Mouse (Mus musculus): Measurements from ENCODE around the gene Pnma1. TPM values are rescaled to one million over a fixed set of nuclear protein-coding genes. Genes with fewer than 3 reads are reported as not detected.
A peak's percentile ranks its signal among the peaks of the same experiment; 100 is the strongest.

Pnma1 gene
- total RNA-seq, 2 experiments from 2014 or later, result 7.0 to 8.5 TPM

DNA sequence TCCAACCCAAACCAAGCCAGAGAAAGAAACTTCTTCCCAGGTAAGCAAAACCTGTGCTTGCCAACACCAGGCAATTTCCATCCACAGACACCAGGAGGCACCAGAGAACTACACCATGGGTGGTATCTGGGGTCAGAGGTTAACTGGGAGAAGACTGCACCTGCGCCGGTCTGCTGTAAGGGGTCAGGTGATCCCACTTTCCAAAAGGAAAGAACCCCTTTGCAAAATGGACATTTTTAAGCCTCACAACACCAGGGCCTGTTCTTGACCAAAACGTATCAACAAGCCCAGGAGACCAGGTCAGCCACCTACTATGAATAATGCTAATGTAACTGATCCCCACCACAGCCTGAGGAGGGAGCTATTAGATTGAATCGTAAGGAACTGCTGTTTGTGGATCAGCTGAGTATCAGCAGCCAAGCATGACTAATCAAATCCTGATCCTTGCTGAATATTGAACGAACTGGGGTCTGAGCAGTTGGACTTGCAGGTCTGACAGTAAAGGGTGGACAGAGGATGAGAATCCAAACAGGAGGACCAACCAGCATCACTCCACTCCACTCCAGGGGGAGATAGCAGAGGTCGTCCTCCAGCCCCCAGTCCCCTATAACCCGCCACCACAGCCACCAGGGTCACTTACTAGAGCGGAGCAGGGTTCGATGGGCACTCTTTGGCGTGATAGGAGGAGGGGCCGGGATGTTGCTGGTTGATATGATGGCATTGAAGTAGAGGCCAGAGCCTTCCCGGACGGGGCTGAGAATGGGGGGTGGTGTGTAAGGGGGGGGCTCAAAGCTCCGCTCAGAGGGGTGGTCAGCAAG is 13.5 kb upstream of the Pnma1 start:
- intact Hi-C loops (cut with DNase I), result loop anchor here (5.0 kb wide), 1 partner anchor 85 kb away; no protein-coding TSS in a partner anchor
- no peak for DNase-seq (ENCODE audit: extremely low spot score in 1 of 2, low spot score in 2 of 2)

DNA sequence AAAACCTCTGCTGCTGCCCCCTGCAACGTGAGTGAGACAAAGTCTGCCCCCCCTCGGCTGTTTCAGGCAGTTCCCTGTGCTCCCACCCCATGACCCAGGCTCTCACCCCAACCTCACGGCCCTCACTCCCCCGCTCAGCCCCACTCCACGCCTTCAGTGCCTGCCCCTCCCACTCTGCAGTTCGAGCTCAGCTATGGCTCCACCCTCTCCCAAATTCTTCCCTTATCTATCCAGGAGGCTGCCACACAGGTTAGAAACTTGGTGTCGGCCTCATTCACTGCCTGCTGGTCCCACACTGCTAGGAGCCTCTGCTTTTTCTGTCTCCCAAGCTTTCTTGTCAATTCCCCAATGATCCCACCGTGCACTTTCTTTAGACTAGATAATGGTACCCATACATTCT is 12.8 kb upstream of the Pnma1 start:
- intact Hi-C loops (cut with DNase I), result loop anchor here (5.0 kb wide), 1 partner anchor 86 kb away; no protein-coding TSS in a partner anchor
- no peak for DNase-seq (ENCODE audit: extremely low spot score in 1 of 2, low spot score in 2 of 2)

DNA sequence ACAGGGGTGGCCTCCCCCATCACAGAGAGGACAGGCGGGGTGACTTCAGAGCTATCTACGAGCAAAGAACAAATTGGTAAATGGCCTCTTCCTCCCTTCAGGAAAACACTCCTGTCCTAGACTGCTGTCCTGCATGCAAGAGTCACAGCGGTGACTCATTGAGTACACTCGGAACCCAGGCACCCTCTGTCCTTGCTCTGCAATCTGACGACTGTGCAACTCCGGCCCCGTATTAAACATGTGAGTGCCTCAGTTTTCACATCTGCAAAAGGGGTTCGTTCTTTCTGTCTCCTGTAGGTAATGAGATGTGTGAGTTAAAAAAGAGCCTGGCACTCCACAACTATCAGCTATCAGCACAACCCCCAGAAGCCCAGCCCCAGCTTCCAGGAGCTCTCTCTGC is 12.2 kb upstream of the Pnma1 start:
- intact Hi-C loops (cut with DNase I), result loop anchor here (5.0 kb wide), 1 partner anchor 87 kb away; no protein-coding TSS in a partner anchor
- DNase-seq (ENCODE audit: extremely low spot score in 1 of 2, low spot score in 2 of 2), result no peak

DNA sequence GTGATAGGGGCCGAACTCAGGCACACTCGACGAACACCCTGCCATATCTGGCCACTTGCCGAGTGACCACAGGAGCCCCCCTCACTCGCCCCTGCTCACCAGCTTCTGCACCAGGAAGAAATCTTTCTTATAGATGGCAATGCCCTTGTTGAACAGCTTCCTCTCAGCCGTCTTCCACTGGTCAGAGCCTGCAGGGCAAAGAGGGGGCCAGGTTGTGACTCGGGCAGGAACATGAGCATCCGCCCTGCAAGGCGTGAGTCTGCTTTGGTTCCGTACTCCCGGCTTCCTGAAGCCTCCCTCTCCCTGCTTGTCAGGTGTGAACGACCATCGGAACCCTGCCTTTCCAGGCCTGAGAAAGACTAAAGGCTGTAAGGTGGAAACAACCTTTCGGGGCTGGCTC is 9.9 kb upstream of the Pnma1 start:
- no peak for DNase-seq (ENCODE audit: extremely low spot score in 1 of 2, low spot score in 2 of 2)
- intact Hi-C loops (cut with DNase I), result no loop called here

DNA sequence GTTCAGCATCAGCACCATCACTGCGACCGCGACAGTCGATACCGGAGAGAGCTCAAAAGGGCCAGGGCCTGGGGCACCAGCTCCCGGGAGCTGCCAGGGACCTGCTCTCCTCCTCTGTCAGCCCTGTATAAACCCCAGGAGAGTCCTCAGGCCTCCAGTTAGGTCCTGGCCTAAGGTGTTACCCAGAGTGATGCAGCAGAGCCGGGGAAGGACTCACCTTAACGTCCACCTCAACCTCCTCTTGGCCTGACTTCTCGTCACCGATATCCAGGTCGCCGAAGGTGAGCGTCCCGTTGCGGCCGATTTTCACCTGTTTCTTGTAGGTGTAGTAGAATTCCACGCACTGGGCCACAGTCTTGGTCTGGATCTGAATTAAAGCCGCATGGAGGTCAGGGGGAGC is 7.9 kb upstream of the Pnma1 start:
- DNase-seq (ENCODE audit: extremely low spot score in 1 of 2, low spot score in 2 of 2), result no peak
- intact Hi-C loops (cut with DNase I), result no loop called here

DNA sequence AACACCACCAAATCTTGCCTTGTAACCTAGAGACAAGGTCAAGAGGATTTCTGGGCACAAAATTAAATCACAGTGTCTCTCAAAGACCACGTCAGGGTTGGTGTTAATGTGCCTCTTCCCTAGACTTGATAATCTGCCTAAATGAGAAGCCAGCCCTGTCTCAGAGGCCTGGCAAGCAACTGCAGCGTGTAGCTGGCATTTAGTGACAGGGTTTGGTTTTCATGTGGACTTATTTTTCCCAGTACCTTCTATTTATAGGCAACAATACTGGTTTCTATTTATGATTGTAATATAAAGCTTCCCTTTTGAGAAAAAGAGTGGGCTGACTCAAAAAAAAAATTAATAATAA is 7.2 kb upstream of the Pnma1 start:
- no peak for DNase-seq (ENCODE audit: extremely low spot score in 1 of 2, low spot score in 2 of 2)

DNA sequence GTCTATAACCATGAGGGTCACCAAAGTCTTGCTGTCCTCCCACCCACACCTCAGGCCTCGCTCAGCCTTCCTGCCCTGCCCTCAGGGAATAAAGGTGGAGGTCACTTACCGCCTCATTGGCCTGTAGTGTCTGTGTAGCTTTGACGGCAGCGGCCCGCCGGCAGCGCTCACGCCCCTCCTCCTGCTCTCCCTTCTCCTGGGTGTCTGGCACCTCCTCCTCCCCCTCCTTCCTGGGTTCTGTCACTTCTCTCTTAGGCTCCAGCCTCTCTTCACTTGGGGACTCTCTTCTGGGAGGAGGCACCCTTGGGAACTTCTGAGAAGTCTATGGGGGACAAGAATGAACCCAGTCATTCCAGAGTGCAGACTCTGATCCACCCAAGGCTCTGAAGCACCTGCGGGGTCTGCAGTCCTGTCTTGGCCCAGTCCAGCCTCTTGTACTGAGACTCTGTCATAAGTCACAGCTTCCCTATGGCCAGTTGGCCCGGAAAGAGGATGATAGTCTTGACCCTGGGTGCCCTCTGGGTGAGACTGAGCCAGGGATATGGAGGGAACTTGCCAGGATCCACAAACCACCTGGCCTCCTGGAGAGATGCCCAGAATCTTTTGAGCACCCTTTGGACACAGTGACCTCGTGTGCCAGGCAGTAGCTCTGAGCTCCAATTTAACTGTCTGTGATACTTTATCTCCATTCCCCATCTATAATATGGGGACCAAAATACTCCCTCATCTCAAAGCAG is 6.7 kb upstream of the Pnma1 start:
- intact Hi-C loops (cut with DNase I), result no loop called here
- DNase-seq (ENCODE audit: extremely low spot score in 1 of 2, low spot score in 2 of 2), result peak in 1 of 2 experiments; percentile 24

More for the DNA sequence above, 7.2 kb upstream of the Pnma1 start:
- intact Hi-C loops (cut with DNase I), result no loop called here

DNA sequence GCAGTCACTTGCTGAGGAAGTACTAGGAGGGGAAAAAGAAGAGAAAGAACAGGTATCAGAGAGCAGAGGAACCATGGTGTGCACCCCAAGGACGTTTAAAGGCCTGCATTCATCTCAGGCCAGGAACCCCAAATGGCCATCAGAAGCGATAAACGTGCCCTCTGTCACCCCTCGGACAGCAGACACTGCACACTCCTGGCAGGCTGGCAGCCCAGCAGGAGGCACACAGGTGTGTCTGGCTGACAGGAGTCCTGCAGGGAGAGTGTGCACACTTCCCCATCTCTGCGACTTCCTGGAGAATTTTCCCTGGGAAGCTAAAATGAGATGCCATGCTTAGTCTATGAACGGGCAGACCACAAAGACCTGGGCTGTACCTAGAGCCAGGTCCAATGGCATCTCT is 5.1 kb upstream of the Pnma1 start:
- DNase-seq (ENCODE audit: extremely low spot score in 1 of 2, low spot score in 2 of 2), result no peak
- intact Hi-C loops (cut with DNase I), result no loop called here

DNA sequence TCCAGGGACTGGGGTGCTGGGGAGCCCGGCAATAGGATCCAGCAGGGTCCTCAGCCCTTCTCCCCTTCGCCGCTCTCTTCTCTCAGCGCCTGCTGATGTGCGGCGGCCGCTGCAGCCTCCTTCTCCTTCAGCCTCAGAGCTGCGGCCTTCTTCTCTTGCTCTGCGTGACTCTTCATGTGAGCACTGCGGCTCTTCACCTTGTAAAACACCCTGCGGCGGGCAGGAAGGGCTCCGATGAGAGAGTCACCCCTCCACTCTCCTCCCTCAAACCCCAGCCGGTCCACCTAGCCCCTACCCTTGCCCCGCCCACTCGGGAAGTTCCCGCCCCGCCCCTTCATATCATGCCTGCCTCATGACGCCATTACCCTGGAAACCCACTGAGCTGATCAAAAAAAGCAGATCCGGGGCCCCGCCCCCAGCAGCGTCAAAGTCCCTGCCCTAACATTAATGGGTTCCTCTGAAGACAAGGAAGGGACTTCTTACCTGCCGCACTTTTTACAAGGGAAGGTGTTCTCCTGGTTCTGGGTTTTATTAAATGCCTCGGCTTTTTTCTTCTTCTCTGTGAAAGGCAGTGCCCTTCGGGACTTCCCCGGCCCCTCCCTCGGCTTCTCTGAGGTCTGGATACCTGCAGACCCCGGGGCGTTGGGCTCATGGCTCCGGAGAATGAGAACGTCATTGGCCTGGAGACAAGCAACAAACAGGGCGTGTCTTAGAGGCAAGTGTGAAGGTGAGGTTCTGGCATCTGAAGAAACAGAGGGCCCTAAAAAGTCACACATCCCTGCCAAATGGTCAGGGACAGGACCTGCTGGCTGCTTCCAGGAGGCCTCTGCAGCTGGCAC is 4.3 kb upstream of the Pnma1 start:
- peak in 1 of 2 experiments; percentile 30 for DNase-seq (ENCODE audit: extremely low spot score in 1 of 2, low spot score in 2 of 2)
- intact Hi-C loops (cut with DNase I), result no loop called here

DNA sequence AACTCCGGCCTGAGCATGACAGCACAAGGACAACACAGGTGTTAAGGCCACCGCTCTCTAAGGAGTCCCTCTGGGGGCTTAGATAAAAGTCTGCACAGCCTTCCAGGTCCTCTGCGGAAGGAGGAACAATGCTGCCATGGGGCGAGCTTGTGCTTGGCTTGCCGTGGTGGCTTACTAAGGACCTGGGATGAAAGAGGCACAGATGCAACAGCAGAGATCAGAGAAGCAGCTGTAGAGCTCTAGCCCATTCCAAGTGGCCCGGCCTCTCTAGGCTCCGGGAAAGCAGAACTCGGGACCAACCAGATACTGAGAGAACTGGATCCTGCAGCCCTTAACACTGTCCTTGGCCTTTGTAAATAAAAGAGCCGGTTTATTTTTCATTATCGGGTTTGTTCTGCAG is 3.6 kb upstream of the Pnma1 start:
- intact Hi-C loops (cut with DNase I), result no loop called here
- DNase-seq (ENCODE audit: extremely low spot score in 1 of 2, low spot score in 2 of 2), result no peak

DNA sequence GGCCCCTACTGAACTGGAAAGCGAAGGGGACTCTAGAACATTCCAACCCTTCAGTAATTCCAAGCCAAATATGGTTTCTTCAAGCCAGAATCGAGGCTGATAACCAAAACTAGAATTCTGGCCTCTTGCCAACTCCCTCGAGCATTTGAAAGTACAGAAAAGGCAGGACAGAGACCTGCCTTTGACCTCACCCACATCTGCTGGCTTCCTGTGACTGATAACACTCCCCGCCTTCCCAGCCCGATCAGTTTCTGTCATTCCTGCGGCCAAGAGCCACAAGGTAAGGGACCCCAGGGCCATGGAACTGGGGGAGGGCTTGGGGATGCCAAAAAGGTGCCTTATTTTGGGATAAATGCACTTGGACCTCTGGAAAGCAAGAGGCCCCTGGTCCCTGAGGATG is 2.7 kb upstream of the Pnma1 start:
- intact Hi-C loops (cut with DNase I), result no loop called here
- peak in 1 of 2 experiments; percentile 33 for DNase-seq (ENCODE audit: extremely low spot score in 1 of 2, low spot score in 2 of 2)

DNA sequence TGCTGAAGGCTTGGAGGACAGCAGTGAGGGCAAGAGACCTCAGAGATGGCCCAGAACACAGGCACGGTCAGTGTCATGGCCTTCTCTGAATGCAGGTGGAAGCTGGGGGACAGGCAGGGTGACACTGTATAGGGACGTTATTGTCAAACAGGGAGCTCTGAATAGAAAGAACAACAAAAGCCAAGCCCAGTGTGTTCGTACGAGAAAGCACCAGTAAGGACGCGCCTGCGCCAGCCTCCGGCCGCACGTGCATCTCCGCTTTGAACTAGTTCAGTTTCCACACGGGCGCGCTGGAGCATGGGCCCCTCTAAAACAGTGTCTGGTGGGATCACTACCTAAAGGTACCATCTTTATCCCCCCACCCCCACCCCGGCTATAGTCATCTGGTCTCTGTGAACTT is 1.7 kb upstream of the Pnma1 start:
- DNase-seq (ENCODE audit: extremely low spot score in 1 of 2, low spot score in 2 of 2), result no peak

DNA sequence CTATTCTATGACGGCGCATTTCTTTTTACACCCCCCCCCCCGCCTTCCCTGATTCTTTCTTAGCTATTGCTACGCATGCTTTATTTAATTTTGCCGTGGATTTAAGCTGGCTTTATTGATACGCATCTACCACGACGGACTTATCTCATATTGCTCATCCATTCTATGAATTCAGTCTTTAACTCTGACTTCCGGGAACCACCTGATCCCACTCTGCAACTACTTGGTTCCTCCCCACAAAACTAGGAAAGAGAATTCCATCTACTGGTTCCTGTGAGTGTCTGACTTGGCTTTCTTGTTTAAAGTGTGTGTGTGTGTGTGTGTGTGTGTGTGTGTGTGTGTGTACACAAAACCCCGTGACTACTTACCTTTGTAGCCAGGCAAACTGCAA is 328 bp upstream of the Pnma1 start:
- intact Hi-C loops (cut with DNase I), result no loop called here
- DNase-seq (ENCODE audit: extremely low spot score in 1 of 2, low spot score in 2 of 2), result no peak

More for the DNA sequence above, 1.7 kb upstream of the Pnma1 start:
- intact Hi-C loops (cut with DNase I), result no loop called here

DNA sequence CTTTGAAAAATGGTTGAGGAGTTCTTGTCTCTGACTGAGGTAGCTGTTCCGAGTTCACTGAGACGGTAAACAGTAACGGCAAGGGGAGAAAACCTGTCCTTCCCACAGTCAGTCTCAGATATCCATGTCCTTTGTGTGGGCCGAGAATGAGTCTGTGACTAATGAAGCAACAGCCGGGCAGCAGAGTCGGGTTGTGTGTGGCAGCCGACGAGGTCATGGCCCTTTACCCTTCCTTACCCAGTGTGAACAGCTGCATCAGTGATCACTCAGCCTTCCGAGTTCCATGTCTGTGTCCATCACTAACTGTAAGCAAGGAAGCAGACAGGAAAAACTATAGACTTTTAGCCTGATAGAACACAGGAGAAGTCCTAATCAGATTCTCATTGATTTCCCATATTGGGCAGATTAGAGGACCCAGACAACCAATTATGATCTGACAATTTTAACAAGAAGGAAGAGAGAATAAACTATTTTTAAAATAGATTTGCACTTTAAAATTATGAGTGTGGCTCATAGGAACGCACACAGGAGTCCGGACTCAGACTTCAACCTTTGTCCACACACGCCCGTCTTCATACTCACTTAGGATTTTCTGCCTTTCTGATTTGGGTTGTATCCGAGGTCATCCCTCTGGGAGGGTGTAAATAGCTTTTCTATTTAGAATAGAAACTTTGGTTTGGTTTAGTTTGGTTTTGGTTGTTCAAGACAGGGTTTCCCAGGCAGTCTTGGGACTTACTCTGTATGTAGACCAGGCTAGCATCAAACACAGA is 5.8 kb downstream of the Pnma1 start:
- no peak for DNase-seq (ENCODE audit: extremely low spot score in 1 of 2, low spot score in 2 of 2)
- intact Hi-C loops (cut with DNase I), result no loop called here

DNA sequence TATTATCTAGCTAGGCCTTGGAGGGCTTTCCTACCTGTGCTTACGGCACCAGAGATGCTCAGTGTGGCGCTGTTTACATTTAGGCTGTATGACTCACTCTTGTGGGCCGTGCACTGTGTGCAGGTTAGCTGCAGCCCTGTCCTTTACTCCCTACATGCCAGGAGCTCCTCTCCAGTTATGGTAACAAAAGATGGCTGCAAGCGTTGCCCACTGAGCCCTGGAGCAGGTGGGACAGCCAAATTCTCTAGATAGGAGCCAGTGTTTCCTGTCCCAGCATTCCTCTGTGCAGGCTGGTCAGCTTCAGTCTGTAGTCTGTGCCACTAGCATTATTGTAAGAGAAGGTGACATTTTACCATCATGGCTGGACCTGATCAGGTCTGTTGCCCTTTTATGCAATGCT is 7.0 kb downstream of the Pnma1 start:
- no peak for DNase-seq (ENCODE audit: extremely low spot score in 1 of 2, low spot score in 2 of 2)

DNA sequence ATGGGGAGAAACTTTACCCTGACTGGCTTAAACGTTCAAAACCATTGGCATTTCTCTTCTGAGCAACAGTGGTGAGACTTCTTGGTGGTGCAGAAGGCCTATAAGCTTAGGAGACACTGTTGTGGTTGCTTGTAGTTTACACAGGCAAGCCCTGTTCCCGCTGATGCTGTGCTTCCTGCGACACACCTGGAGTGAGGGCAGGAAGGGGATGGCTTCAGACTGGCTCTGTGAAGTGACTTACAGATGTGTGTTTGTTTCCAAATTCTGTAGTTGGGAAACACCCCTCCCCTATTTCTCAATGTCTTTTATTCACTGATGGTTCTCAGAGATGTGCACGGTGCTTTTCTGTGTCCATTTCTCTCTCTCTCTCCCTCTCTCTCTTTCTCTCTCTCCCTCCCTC is 8.2 kb downstream of the Pnma1 start:
- intact Hi-C loops (cut with DNase I), result no loop called here
- no peak for DNase-seq (ENCODE audit: extremely low spot score in 1 of 2, low spot score in 2 of 2)

More for the DNA sequence above, 7.0 kb downstream of the Pnma1 start:
- intact Hi-C loops (cut with DNase I), result no loop called here

DNA sequence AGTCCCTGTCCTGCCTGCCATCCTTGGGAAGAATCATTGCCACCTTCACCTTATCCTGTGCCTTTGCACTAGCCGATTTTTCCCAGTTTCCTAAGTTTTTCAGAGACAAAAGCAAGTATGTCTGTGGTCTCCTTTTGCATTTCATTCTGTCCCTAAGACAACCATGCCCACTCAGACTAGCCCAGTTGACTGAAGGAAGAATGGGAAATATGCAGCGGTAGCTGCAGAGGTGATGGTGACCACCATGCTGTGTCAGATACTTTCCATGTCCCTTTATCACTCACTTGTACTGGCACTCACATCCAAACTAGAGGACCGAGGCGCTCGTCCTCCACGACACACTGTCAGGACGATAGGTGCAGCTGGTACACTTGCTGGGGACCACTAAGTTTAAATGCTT is 11.2 kb downstream of the Pnma1 start:
- no peak for DNase-seq (ENCODE audit: extremely low spot score in 1 of 2, low spot score in 2 of 2)
- intact Hi-C loops (cut with DNase I), result no loop called here

DNA sequence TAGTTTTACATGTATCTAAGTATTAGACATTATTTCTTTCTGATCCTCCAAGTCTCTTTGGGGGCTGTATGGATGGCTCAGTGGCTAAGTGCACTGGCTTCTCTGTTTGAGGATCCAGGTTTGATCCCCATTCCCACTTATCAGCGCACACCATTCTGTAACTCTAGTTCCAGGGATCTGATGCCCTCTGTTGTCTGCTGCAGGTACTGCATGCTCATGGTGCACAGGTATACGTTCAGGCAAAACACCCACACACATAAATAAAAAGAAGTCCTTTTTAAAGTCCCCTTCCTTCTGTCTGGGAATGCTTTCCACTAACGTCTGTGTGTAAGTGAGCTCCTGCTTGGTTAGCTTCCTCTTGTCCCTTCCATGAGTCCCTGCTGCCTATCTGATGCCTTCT is 16.0 kb downstream of the Pnma1 start:
- intact Hi-C loops (cut with DNase I), result no loop called here
- DNase-seq (ENCODE audit: extremely low spot score in 1 of 2, low spot score in 2 of 2), result no peak

DNA sequence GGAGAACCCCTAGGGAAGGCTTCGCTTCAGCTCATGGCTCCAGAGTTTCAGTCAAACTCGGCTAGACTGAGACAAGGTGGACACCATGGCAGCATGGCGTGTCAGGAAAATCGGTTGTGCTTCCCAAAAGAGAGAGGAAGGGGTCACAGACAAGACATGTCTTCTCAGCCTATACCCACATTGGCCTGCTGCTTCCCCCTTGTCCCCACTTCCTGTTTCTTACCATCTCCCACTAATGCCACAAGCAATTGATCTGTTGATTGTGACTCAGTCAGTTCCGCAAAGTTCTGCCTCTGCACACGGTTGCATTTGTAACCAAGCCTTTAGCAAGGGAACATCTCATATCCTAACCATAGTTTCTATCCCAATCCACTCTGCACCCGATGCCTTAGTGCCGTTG is 18.4 kb downstream of the Pnma1 start:
- DNase-seq (ENCODE audit: extremely low spot score in 1 of 2, low spot score in 2 of 2), result no peak
- intact Hi-C loops (cut with DNase I), result no loop called here

Measured in left cerebral cortex, postnatal 10 days (tissue).